Mouse (Mus musculus) CH12.LX (cell line): ENCODE measurements at regions not wholly inside any gene's neighbourhood (a gene's known extent, or its start where the extent isn't known, plus 50 kb on each side); places are given as distances from the start of the nearest gene placed in this dataset.

ENCODE experiments used
- DNase-seq: peaks from one replicate; pipeline ENCODE4 v3.0.0-alpha.2; 2013; ENCODE audit errors: extremely low read depth
- H3K27ac ChIP-seq: 2 replicates; pipeline ENCODE4 v1.5.1; 2012; ENCODE audit warnings: low read depth, mild to moderate bottlenecking, control low read depth, moderate library complexity; ENCODE audit not compliant: insufficient read depth
- H3K27me3 ChIP-seq: replicated peaks from 2 replicates; pipeline ENCODE3; 2012; ENCODE audit warnings: inconsistent platforms
- H3K36me3 ChIP-seq, 2 experiments: replicated peaks in 1 of 2; 2 replicates each; pipeline versions ENCODE3 to v1.6.1; 2012; ENCODE audit warnings: inconsistent platforms in 1 of 2, low read length in 1 of 2, mild to moderate bottlenecking in 1 of 2, mixed read lengths in 1 of 2, moderate library complexity in 1 of 2; ENCODE audit not compliant: control insufficient read depth in 1 of 2, insufficient read depth in 1 of 2
- H3K4me1 ChIP-seq, 2 experiments: 2 replicates each; pipeline ENCODE4 v1.6.1; 2012; ENCODE audit warnings: inconsistent platforms in 1 of 2, moderate library complexity in 1 of 2; ENCODE audit not compliant: insufficient read depth in 2 of 2, control insufficient read depth in 1 of 2
- H3K4me2 ChIP-seq: 2 replicates; pipeline ENCODE4 v1.6.1; 2012; ENCODE audit warnings: low read depth, mild to moderate bottlenecking, control low read depth; ENCODE audit not compliant: poor library complexity, insufficient read depth, severe bottlenecking
- H3K4me3 ChIP-seq, 3 experiments: fragments of 150-350 bp in 1 of 3; sonication (generic) in 1 of 3; replicated peaks in 1 of 3; 2 replicates each; pipeline versions ENCODE3 to v1.5.1; 2011 to 2012; ENCODE audit warnings: low read depth in 2 of 3, low read length in 2 of 3, mild to moderate bottlenecking in 2 of 3, moderate library complexity in 2 of 3, control low read depth in 1 of 3, improper control_type of control experiment in 1 of 3, inconsistent platforms in 1 of 3, mixed read lengths in 1 of 3; ENCODE audit not compliant: poor library complexity in 1 of 3
- H3K79me2 ChIP-seq: replicated peaks from 2 replicates; pipeline ENCODE4 v1.6.1; 2012; ENCODE audit warnings: mild to moderate bottlenecking, moderate library complexity; ENCODE audit not compliant: control insufficient read depth, poor library complexity, insufficient read depth, severe bottlenecking; ENCODE audit errors: extremely low read depth
- H3K9ac ChIP-seq: 2 replicates; pipeline ENCODE4 v1.6.1; 2012; ENCODE audit warnings: low read depth, mild to moderate bottlenecking, control low read depth, moderate library complexity; ENCODE audit not compliant: insufficient read depth
- H3K9me3 ChIP-seq: replicated peaks from 2 replicates; pipeline ENCODE3; 2012; ENCODE audit warnings: low read length, inconsistent platforms, mixed read lengths
- BHLHE40 ChIP-seq: IDR thresholded peaks from 2 replicates; pipeline ENCODE4 v1.6.1; 2011; ENCODE audit warnings: mild to moderate bottlenecking, low read depth, low read length, improper control_type of control experiment
- CHD2 ChIP-seq: IDR thresholded peaks from 2 replicates; pipeline ENCODE4 v1.6.1; 2011; ENCODE audit warnings: low read length, improper control_type of control experiment
- E2F4 ChIP-seq: IDR thresholded peaks from 2 replicates; pipeline ENCODE4 v1.6.1; 2011; ENCODE audit warnings: low read depth, low read length, improper control_type of control experiment; ENCODE audit not compliant: insufficient replicate concordance
- ELF1 ChIP-seq: IDR thresholded peaks from 2 replicates; pipeline ENCODE4 v1.6.1; 2014; ENCODE audit warnings: low read depth, mild to moderate bottlenecking, inconsistent platforms, low read length, improper control_type of control experiment
- EP300 ChIP-seq: IDR thresholded peaks from 2 replicates; pipeline ENCODE4 v1.6.1; 2011; ENCODE audit warnings: low read length, improper control_type of control experiment
- ETS1 ChIP-seq: conservative IDR thresholded peaks from 2 replicates; pipeline ENCODE4 v1.6.1; 2012; ENCODE audit warnings: low read depth, mild to moderate bottlenecking, inconsistent platforms, low read length, improper control_type of control experiment, moderate library complexity
- HCFC1 ChIP-seq: IDR thresholded peaks from 2 replicates; pipeline ENCODE4 v1.6.1; 2012; ENCODE audit warnings: low read depth, mild to moderate bottlenecking, inconsistent platforms, low read length, improper control_type of control experiment
- IRF4 ChIP-seq: IDR thresholded peaks from 2 replicates; pipeline ENCODE4 v1.6.1; 2014; ENCODE audit warnings: low read depth, mild to moderate bottlenecking, inconsistent platforms, low read length, improper control_type of control experiment
- MAFK ChIP-seq: IDR thresholded peaks from 2 replicates; pipeline ENCODE4 v1.6.1; 2011; ENCODE audit warnings: low read length, improper control_type of control experiment; ENCODE audit not compliant: insufficient replicate concordance
- MAX ChIP-seq: IDR thresholded peaks from 2 replicates; pipeline ENCODE4 v1.6.1; 2011; ENCODE audit warnings: low read length, improper control_type of control experiment
- MAZ ChIP-seq: IDR thresholded peaks from 2 replicates; pipeline ENCODE4 v1.6.1; 2012; ENCODE audit warnings: low read depth, mild to moderate bottlenecking, inconsistent platforms, low read length, improper control_type of control experiment, moderate library complexity
- MEF2A ChIP-seq: IDR thresholded peaks from 2 replicates; pipeline ENCODE4 v1.6.1; 2014; ENCODE audit warnings: low read depth, mild to moderate bottlenecking, inconsistent platforms, low read length, improper control_type of control experiment, borderline replicate concordance
- MXI1 ChIP-seq: IDR thresholded peaks from 2 replicates; pipeline ENCODE4 v1.6.1; 2011; ENCODE audit warnings: mild to moderate bottlenecking, low read depth, low read length, improper control_type of control experiment
- NELFE ChIP-seq: IDR thresholded peaks from 2 replicates; pipeline ENCODE4 v1.6.1; 2011; ENCODE audit warnings: low read depth, low read length, improper control_type of control experiment
- NRF1 ChIP-seq: IDR thresholded peaks from 2 replicates; pipeline ENCODE4 v1.6.1; 2014; ENCODE audit warnings: low read depth, mild to moderate bottlenecking, inconsistent platforms, low read length, improper control_type of control experiment, moderate library complexity
- PAX5 ChIP-seq: IDR thresholded peaks from 2 replicates; pipeline ENCODE4 v1.6.1; 2012; ENCODE audit warnings: low read length, inconsistent platforms, mixed read lengths
- POLR2A ChIP-seq: IDR thresholded peaks from 2 replicates; pipeline ENCODE4 v1.6.1; 2011; ENCODE audit warnings: low read depth, mild to moderate bottlenecking, improper control_type of control experiment, low read length
- RCOR1 ChIP-seq: conservative IDR thresholded peaks from 2 replicates; pipeline ENCODE4 v1.6.1; 2012; ENCODE audit warnings: low read depth, mild to moderate bottlenecking, inconsistent platforms, low read length, improper control_type of control experiment
- SIN3A ChIP-seq: IDR thresholded peaks from 2 replicates; pipeline ENCODE4 v1.6.1; 2012; ENCODE audit warnings: low read length, improper control_type of control experiment, inconsistent platforms
- SMC3 ChIP-seq: IDR thresholded peaks from 2 replicates; pipeline ENCODE4 v1.6.1; 2011; ENCODE audit warnings: low read depth, low read length, improper control_type of control experiment
- TCF12 ChIP-seq: IDR thresholded peaks from 2 replicates; pipeline ENCODE4 v1.6.1; 2014; ENCODE audit warnings: low read depth, mild to moderate bottlenecking, inconsistent platforms, low read length, improper control_type of control experiment
- ZNF384 ChIP-seq: IDR thresholded peaks from 2 replicates; pipeline ENCODE4 v1.6.1; 2012; ENCODE audit warnings: low read depth, low read length, improper control_type of control experiment, inconsistent platforms
- dilution Hi-C: fragments of 300-500 bp; cut with MboI; formaldehyde crosslinking; loops from 2 replicates; pipeline ENCODE4 v1.14.3; 2020; ENCODE audit warnings: low sequenced_read_pairs; ENCODE audit not compliant: extremely low pct_unique_long_range_greater_than_20kb, extremely low pct_ligation_motif_present
- in situ Hi-C: fragments of 300-500 bp; cut with MboI; formaldehyde crosslinking; loops from 3 replicates; pipeline ENCODE4 v1.14.3; 2019; ENCODE audit warnings: low sequenced_read_pairs, low pct_ligation_motif_present, low pct_unique_long_range_greater_than_20kb, mixed read lengths

DNA sequence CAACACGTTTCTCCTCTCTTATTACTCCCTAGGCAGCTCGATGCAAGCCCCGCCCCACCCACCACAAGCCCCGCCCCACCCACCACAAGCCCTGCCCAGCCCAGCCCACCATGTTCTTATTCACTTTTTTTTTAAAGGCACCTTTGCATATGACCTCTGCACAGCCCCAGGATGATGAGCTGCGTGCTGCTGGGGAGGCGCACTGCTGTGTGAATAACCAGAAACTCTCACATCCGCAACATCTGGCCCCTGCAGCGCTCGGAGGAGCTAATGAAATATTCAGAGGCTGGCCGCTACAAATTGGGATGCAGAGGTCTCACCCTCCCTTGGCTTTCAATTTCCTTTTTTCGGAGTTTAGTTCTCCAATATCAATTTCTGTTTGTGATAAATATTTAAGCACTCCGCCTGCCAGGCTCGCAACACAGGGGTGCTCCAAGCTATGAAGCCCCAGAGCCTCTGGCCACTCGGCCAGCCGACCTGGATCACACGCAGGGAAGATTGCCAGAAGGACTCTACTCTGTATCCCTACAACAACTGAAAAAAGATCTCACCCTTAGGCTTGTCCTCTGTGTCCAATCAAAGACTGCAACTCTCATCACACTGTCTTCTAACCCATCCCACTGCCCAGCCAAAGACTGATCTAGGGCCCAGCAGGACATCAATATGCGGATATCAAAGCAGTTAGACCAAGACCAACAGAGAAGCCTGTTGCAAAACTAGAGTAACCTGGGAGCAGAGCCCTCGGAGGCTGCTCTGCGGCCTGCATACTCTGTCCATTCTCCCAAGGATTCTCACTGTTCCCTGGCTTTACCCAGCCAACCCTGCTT is 245.6 kb upstream of the Hs6st1 start:
- peaks cover 36 to 74% of the 10 kb centered on the region in 2 experiments for H3K4me1 ChIP-seq
- H3K27ac ChIP-seq: peak overlapping the region; percentile 83
- H3K9ac ChIP-seq: peak overlapping the region; percentile 22
- in situ Hi-C loops (no loop called here), dilution Hi-C loops (no loop called here)
- peak; percentile 91 for DNase-seq
- H3K9me3 ChIP-seq: peaks cover 7% of the 10 kb centered on the region
- H3K79me2 ChIP-seq: no peaks in the 10 kb centered on the region
- H3K4me2 ChIP-seq: peak overlapping the region; percentile 45
- H3K4me3 ChIP-seq: peak overlapping the region in 1 of 3 experiments; percentile 19
- H3K36me3 ChIP-seq: no peaks in the 10 kb centered on the region
- no peaks in the 10 kb centered on the region for H3K27me3 ChIP-seq
- TF ChIP-seq PAX5: no peak
- TF ChIP-seq IRF4: peak; percentile 91
- no peak for TF ChIP-seq POLR2A
- no peak for TF ChIP-seq NRF1
- peak; percentile 30; the same call in 1 of the 2 replicates for TF ChIP-seq MXI1
- TF ChIP-seq HCFC1: peak; percentile 54
- peak; percentile 45; the same call in 1 of the 2 replicates for TF ChIP-seq ELF1
- TF ChIP-seq SIN3A: peak; percentile 70; the same call in 1 of the 2 replicates
- 0 out of 2 replicates have a peak, but pooled peaks have one; percentile 5 for TF ChIP-seq RCOR1
- TF ChIP-seq MAX: no peak
- peak; percentile 85 for TF ChIP-seq ETS1
- 0 out of 2 replicates have a peak, but pooled peaks have one; percentile 37 for TF ChIP-seq CHD2
- peak; percentile 21; the same call in 1 of the 2 replicates for TF ChIP-seq SMC3
- TF ChIP-seq E2F4: no peak
- TF ChIP-seq BHLHE40: peak; percentile 91
- no peak for TF ChIP-seq NELFE
- TF ChIP-seq MEF2A: peak; percentile 86
- TF ChIP-seq ZNF384: peak; percentile 97
- 0 out of 2 replicates have a peak, but pooled peaks have one; percentile 52 for TF ChIP-seq MAFK
- TF ChIP-seq MAZ: peak; percentile 77; the same call in 1 of the 2 replicates
- peak; percentile 80 for TF ChIP-seq EP300
- peak; percentile 97 for TF ChIP-seq TCF12
